Mouse (Mus musculus): Measurements from ENCODE around the gene Unc79. TPM values are rescaled to one million over a fixed set of nuclear protein-coding genes. Genes with fewer than 3 reads are reported as not detected.

Gene Unc79
- total and polyA plus RNA-seq, 2 experiments: 0.15 to 0.46 TPM

- TF ChIP-seq CTCF (IDR thresholded peaks at IDR 0.05; ENCODE audit: low read depth, low read length): no peak
- TF ChIP-seq POLR2A (IDR thresholded peaks at IDR 0.05; ENCODE audit: extremely low read depth, insufficient read depth, low read length): no peak
- Histone ChIP-seq H3K36me3 (ENCODE audit: control insufficient read depth, insufficient read depth, low read length) (no peaks in the 10 kb centered on the region), H3K27ac (replicated peaks; ENCODE audit: insufficient read depth, low read depth, low read length) (no peak overlapping the region), H3K27me3 (ENCODE audit: control insufficient read depth, insufficient read depth, low read length) (no peaks in the 10 kb centered on the region), H3K4me1 (ENCODE audit: control insufficient read depth, insufficient read depth, low read length) (no peaks in the 10 kb centered on the region), H3K4me3 (ENCODE audit: insufficient read depth, low read depth, low read length) (no peak overlapping the region), H3K9ac (ENCODE audit: low read depth, low read length) (no peak overlapping the region), H3K79me2 (ENCODE audit: control insufficient read depth, insufficient read depth, low read length) (no peaks in the 10 kb centered on the region)
- WGBS: 90% methylated on average over 7 of the region's 7 CpGs
- no peak for DNase-seq (ENCODE audit: extremely low read depth, low read depth, low spot score)
Observed at GRCm38 (mm10) chr12:102930789-102931188, 17.9 kb upstream of the Unc79 start.

- H3K4me1 ChIP-seq (ENCODE audit: control insufficient read depth, insufficient read depth, low read length): no peaks in the 10 kb centered on the region; the same call in 1 of the 2 replicates
- H3K9ac ChIP-seq (ENCODE audit: low read depth, low read length): no peak overlapping the region
- DNase-seq (ENCODE audit: extremely low read depth, low read depth, low spot score): peak; percentile 46
- H3K27me3 ChIP-seq (ENCODE audit: control insufficient read depth, insufficient read depth, low read length): no peaks in the 10 kb centered on the region
- H3K36me3 ChIP-seq (ENCODE audit: control insufficient read depth, insufficient read depth, low read length): no peaks in the 10 kb centered on the region
- H3K79me2 ChIP-seq (ENCODE audit: control insufficient read depth, insufficient read depth, low read length): no peaks in the 10 kb centered on the region
- no peak overlapping the region for H3K4me3 ChIP-seq (ENCODE audit: insufficient read depth, low read depth, low read length)
- WGBS: 14% methylated on average over 1 of the region's 1 CpGs
- no peak overlapping the region for H3K27ac ChIP-seq (replicated peaks; ENCODE audit: insufficient read depth, low read depth, low read length)
- TF ChIP-seq CTCF (IDR thresholded peaks at IDR 0.05; ENCODE audit: low read depth, low read length): no peak
- TF ChIP-seq POLR2A (IDR thresholded peaks at IDR 0.05; ENCODE audit: extremely low read depth, insufficient read depth, low read length): no peak
Observed at GRCm38 (mm10) chr12:102935892-102936291, 12.8 kb upstream of the Unc79 start.

GRCm38 (mm10) chr12:102945571-102945970, 3.1 kb upstream of the Unc79 start:
- DNase-seq (ENCODE audit: extremely low read depth, low read depth, low spot score): no peak
- no peak overlapping the region for H3K9ac ChIP-seq (ENCODE audit: low read depth, low read length)
- peaks cover 8% of the 10 kb centered on the region for H3K27me3 ChIP-seq (ENCODE audit: control insufficient read depth, insufficient read depth, low read length)
- 88% methylated on average over 1 of the region's 1 CpGs for WGBS
- H3K4me3 ChIP-seq (ENCODE audit: insufficient read depth, low read depth, low read length): no peak overlapping the region
- TF ChIP-seq CTCF (IDR thresholded peaks at IDR 0.05; ENCODE audit: low read depth, low read length) (no peak), POLR2A (IDR thresholded peaks at IDR 0.05; ENCODE audit: extremely low read depth, insufficient read depth, low read length) (no peak)
- H3K4me1 ChIP-seq (ENCODE audit: control insufficient read depth, insufficient read depth, low read length): peaks cover 3% of the 10 kb centered on the region; the same call in 1 of the 2 replicates
- no peak overlapping the region for H3K27ac ChIP-seq (replicated peaks; ENCODE audit: insufficient read depth, low read depth, low read length)
- no peaks in the 10 kb centered on the region for H3K79me2 ChIP-seq (ENCODE audit: control insufficient read depth, insufficient read depth, low read length)
- no peaks in the 10 kb centered on the region for H3K36me3 ChIP-seq (ENCODE audit: control insufficient read depth, insufficient read depth, low read length)

GRCm38 (mm10) chr12:102947826-102948225, 833 bp upstream of the Unc79 start:
- Histone ChIP-seq H3K4me1 (ENCODE audit: control insufficient read depth, insufficient read depth, low read length) (peaks cover 3% of the 10 kb centered on the region; the same call in 1 of the 2 replicates), H3K79me2 (ENCODE audit: control insufficient read depth, insufficient read depth, low read length) (no peaks in the 10 kb centered on the region), H3K9ac (ENCODE audit: low read depth, low read length) (no peak overlapping the region), H3K4me3 (ENCODE audit: insufficient read depth, low read depth, low read length) (no peak overlapping the region), H3K36me3 (ENCODE audit: control insufficient read depth, insufficient read depth, low read length) (no peaks in the 10 kb centered on the region), H3K27ac (replicated peaks; ENCODE audit: insufficient read depth, low read depth, low read length) (no peak overlapping the region), H3K27me3 (ENCODE audit: control insufficient read depth, insufficient read depth, low read length) (peaks cover 8% of the 10 kb centered on the region)
- TF ChIP-seq CTCF (IDR thresholded peaks at IDR 0.05; ENCODE audit: low read depth, low read length) (no peak), POLR2A (IDR thresholded peaks at IDR 0.05; ENCODE audit: extremely low read depth, insufficient read depth, low read length) (no peak)
- no peak for DNase-seq (ENCODE audit: extremely low read depth, low read depth, low spot score)
- WGBS: 32% methylated on average over 10 of the region's 10 CpGs

- WGBS: 2% methylated on average over 42 of the region's 42 CpGs
- H3K27me3 ChIP-seq (ENCODE audit: control insufficient read depth, insufficient read depth, low read length): peaks cover 8% of the 10 kb centered on the region
- H3K9ac ChIP-seq (ENCODE audit: low read depth, low read length): no peak overlapping the region
- H3K4me3 ChIP-seq (ENCODE audit: insufficient read depth, low read depth, low read length): peak overlapping the region; percentile 38; the same call in 1 of the 2 replicates
- peaks cover 3% of the 10 kb centered on the region; the same call in 1 of the 2 replicates for H3K4me1 ChIP-seq (ENCODE audit: control insufficient read depth, insufficient read depth, low read length)
- DNase-seq (ENCODE audit: extremely low read depth, low read depth, low spot score): no peak
- TF ChIP-seq CTCF (IDR thresholded peaks at IDR 0.05; ENCODE audit: low read depth, low read length) (no peak), POLR2A (IDR thresholded peaks at IDR 0.05; ENCODE audit: extremely low read depth, insufficient read depth, low read length) (no peak)
- H3K36me3 ChIP-seq (ENCODE audit: control insufficient read depth, insufficient read depth, low read length): no peaks in the 10 kb centered on the region
- no peak overlapping the region for H3K27ac ChIP-seq (replicated peaks; ENCODE audit: insufficient read depth, low read depth, low read length)
- H3K79me2 ChIP-seq (ENCODE audit: control insufficient read depth, insufficient read depth, low read length): no peaks in the 10 kb centered on the region
Observed at GRCm38 (mm10) chr12:102949395-102950208, 943 bp downstream of the Unc79 start.
